Mouse (Mus musculus) limb, embryonic 15.5 days (tissue): Measurements from ENCODE around the gene Fam57b. TPM values are rescaled to one million over a fixed set of nuclear protein-coding genes. Genes with fewer than 3 reads are reported as not detected.

Experiments
- ATAC-seq: fragments of 200-750 bp; cut with Nextera tagmentation; 2 replicates; pipeline ENCODE4 v1.8.0; 2017; ENCODE audit warnings: low read depth, moderate TSS enrichment; ENCODE audit not compliant: insufficient number of reproducible peaks, low FRiP score, low TSS enrichment
- H3K27ac ChIP-seq: fragments of 300-500 bp; sonication (generic); 2 replicates; pipeline ENCODE4 v1.5.1; 2015; ENCODE audit warnings: moderate library complexity, mild to moderate bottlenecking, inconsistent platforms
- H3K27me3 ChIP-seq: fragments of 300-500 bp; sonication (generic); 2 replicates; pipeline ENCODE4 v1.6.1; 2015; ENCODE audit warnings: inconsistent platforms
- H3K36me3 ChIP-seq: fragments of 300-500 bp; sonication (generic); 2 replicates; pipeline ENCODE4 v1.6.1; 2015; ENCODE audit warnings: inconsistent platforms
- H3K4me1 ChIP-seq: fragments of 300-500 bp; sonication (generic); 2 replicates; pipeline ENCODE4 v1.6.1; 2015; ENCODE audit warnings: inconsistent platforms
- H3K4me2 ChIP-seq: fragments of 300-500 bp; sonication (generic); 2 replicates; pipeline ENCODE4 v1.6.1; 2015; ENCODE audit warnings: mild to moderate bottlenecking, inconsistent platforms
- H3K4me3 ChIP-seq: fragments of 300-500 bp; sonication (generic); 2 replicates; pipeline ENCODE4 v1.5.1; 2015; ENCODE audit warnings: mild to moderate bottlenecking, inconsistent platforms
- H3K9ac ChIP-seq: fragments of 300-500 bp; sonication (generic); 2 replicates; pipeline ENCODE4 v1.6.1; 2015; ENCODE audit warnings: inconsistent platforms
- H3K9me3 ChIP-seq: fragments of 300-500 bp; sonication (generic); 2 replicates; pipeline ENCODE4 v1.6.1; 2016; ENCODE audit warnings: inconsistent platforms
- WGBS: fragments of 180-500 bp; shearing (Covaris S2); methylation state at CpG from one replicate; pipeline ENCODE4 v1.1.7; 2015; 5-methylcytosine and 5-hydroxymethylcytosine counted together
- polyA plus RNA-seq: library from polyadenylated mRNA; unstranded; fragments of >200 nt; fragmentation: Nextera tagmentation; extraction: Ambion mirVana; gene quantifications from 2 replicates; pipeline ENCODE4 v1.2.1, GENCODE M21; 2015

Gene Fam57b
- polyA plus RNA-seq: 0.22 and 0.56 TPM in 2 replicates

GRCm38 (mm10) chr7:126797411-126798126 is at the start of gene Fam57b:
Fam57b (plus strand) TSS chr7:126797668.
- Histone ChIP-seq H3K27ac (peak within 1 kb of the TSS; percentile 95), H3K9me3 (no peaks in the 10 kb centered on the region), H3K36me3 (peaks cover 38% of the 10 kb centered on the region), H3K4me2 (peak within 1 kb of the TSS; percentile 62), H3K4me1 (peaks cover 45% of the 10 kb centered on the region), H3K9ac (peak within 1 kb of the TSS; percentile 87), H3K27me3 (no peaks in the 10 kb centered on the region), H3K4me3 (peak within 1 kb of the TSS; percentile 83)
- ATAC-seq: no peak
- WGBS: 27% methylated on average over 21 of the region's 21 CpGs

- no peak overlapping the region for H3K27ac ChIP-seq
- no peak for ATAC-seq
Measured at GRCm38 (mm10) chr7:126748824-126749223, 48.6 kb upstream of the Fam57b start.

GRCm38 (mm10) chr7:126749582-126750343 is 47.7 kb upstream of the Fam57b start:
- Histone ChIP-seq H3K4me1 (0 out of 2 replicates have a peak, but pooled peaks cover 8% of the 10 kb centered on the region), H3K4me2 (no peak overlapping the region), H3K36me3 (no peaks in the 10 kb centered on the region), H3K4me3 (no peak overlapping the region), H3K27ac (no peak overlapping the region), H3K9me3 (no peaks in the 10 kb centered on the region), H3K27me3 (no peaks in the 10 kb centered on the region), H3K9ac (no peak overlapping the region)
- ATAC-seq: no peak
- WGBS: 93% methylated on average over 17 of the region's 17 CpGs

More at GRCm38 (mm10) chr7:126748824-126749223, 48.6 kb upstream of the Fam57b start:
- Histone ChIP-seq H3K27me3 (no peaks in the 10 kb centered on the region), H3K4me3 (no peak overlapping the region), H3K9ac (no peak overlapping the region), H3K4me2 (no peak overlapping the region), H3K36me3 (no peaks in the 10 kb centered on the region), H3K4me1 (0 out of 2 replicates have a peak, but pooled peaks cover 8% of the 10 kb centered on the region), H3K9me3 (no peaks in the 10 kb centered on the region)
- 69% methylated on average over 7 of the region's 7 CpGs for WGBS

GRCm38 (mm10) chr7:126754866-126755265 is 42.6 kb upstream of the Fam57b start:
- no peaks in the 10 kb centered on the region for H3K9me3 ChIP-seq
- H3K36me3 ChIP-seq: no peaks in the 10 kb centered on the region
- ATAC-seq: peak; percentile 52
- H3K4me3 ChIP-seq: no peak overlapping the region
- H3K9ac ChIP-seq: no peak overlapping the region
- H3K27ac ChIP-seq: peak overlapping the region; percentile 65
- peak overlapping the region; percentile 7; the same call in 1 of the 2 replicates for H3K4me2 ChIP-seq
- H3K4me1 ChIP-seq: peaks cover 6% of the 10 kb centered on the region
- H3K27me3 ChIP-seq: no peaks in the 10 kb centered on the region
- under 1% methylated on average over 9 of the region's 9 CpGs for WGBS

DNA sequence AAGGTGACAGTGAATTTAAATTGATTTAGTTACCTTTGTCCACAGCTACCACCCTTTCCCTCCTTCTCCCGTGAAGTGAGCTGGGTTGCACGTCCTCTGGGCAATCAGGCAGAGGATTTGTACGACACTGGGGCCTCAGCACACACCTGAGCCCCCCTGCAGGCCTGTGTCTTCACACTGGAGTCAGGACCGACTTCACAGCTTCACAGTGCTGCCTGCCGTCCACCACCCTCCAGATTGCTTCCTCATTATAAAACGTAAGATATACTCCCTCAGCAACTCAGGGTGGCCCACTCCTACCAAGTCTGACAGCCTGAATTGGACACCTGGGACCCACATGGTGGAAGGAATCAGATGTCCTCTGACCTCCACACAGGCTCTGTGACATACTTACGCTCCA is 38.9 kb upstream of the Fam57b start:
- Histone ChIP-seq H3K36me3 (peaks cover 8% of the 10 kb centered on the region), H3K27me3 (no peaks in the 10 kb centered on the region), H3K4me3 (no peak overlapping the region), H3K9ac (no peak overlapping the region), H3K9me3 (no peaks in the 10 kb centered on the region), H3K27ac (no peak overlapping the region), H3K4me2 (no peak overlapping the region), H3K4me1 (peaks cover 40% of the 10 kb centered on the region)
- ATAC-seq: no peak
- 60% methylated on average over 7 of the region's 7 CpGs for WGBS

DNA sequence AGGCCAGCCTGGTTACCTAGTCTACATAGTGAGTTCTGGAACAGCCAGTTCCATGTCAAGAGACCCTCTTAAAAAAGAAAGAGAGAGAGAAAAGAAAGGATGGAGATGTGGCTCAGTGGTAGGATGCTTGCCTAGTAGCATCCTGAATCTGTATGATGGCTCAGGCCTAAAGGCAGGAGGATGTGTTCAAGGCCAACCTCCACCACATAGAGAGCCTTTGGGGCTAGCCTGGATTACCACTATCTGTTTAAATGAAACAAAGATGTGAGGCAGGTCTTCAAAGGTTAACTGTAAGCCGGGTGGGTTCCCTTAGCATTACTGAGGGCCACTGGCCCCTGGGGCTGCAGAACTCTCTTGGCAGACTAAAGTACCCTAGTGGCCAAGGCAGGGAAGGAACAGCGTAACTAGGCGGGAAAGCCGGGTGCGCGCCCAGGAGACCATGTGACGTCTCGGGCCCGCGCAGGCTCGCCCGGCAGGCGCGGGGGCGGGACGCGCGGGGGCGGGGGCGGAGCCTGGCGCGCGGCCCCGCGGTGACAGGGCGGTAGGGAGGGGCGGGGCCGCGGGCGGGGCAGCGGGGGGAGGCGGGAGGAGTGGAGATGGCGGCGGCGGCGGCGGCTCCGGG is 38.3 kb upstream of the Fam57b start, which contains the start of gene Mapk3:
Mapk3 (plus strand) TSS at position 552 of the 622 bp plus-strand sequence.
- Histone ChIP-seq H3K36me3 (peaks cover 14% of the 10 kb centered on the region), H3K27ac (peak within 1 kb of the TSS; percentile 89), H3K4me1 (peaks cover 40% of the 10 kb centered on the region), H3K27me3 (no peaks in the 10 kb centered on the region), H3K4me2 (peak within 1 kb of the TSS; percentile 90), H3K9me3 (no peaks in the 10 kb centered on the region), H3K4me3 (peak within 1 kb of the TSS; percentile 78), H3K9ac (peak within 1 kb of the TSS; percentile 78)
- ATAC-seq: peak; percentile 49
- under 1% methylated on average over 34 of the region's 38 CpGs for WGBS

- Histone ChIP-seq H3K9ac (peak overlapping the region; percentile 78), H3K4me1 (peaks cover 40% of the 10 kb centered on the region), H3K27ac (peak overlapping the region; percentile 89), H3K9me3 (no peaks in the 10 kb centered on the region), H3K4me2 (peak overlapping the region; percentile 90), H3K36me3 (peaks cover 20% of the 10 kb centered on the region), H3K27me3 (no peaks in the 10 kb centered on the region), H3K4me3 (peak overlapping the region; percentile 78)
- no peak; the same call in none of the 2 replicates for ATAC-seq
- under 1% methylated on average over 23 of the region's 24 CpGs for WGBS
Measured at GRCm38 (mm10) chr7:126759672-126760390, 37.6 kb upstream of the Fam57b start.

- H3K4me1 ChIP-seq: peaks cover 36% of the 10 kb centered on the region
- no peak; the same call in 1 of the 2 replicates for ATAC-seq
- H3K27ac ChIP-seq: peak overlapping the region; percentile 89
- H3K9me3 ChIP-seq: no peaks in the 10 kb centered on the region
- peak overlapping the region; percentile 90 for H3K4me2 ChIP-seq
- WGBS: 22% methylated on average over 3 of the region's 3 CpGs
- H3K27me3 ChIP-seq: no peaks in the 10 kb centered on the region
- H3K4me3 ChIP-seq: peak overlapping the region; percentile 78
- H3K9ac ChIP-seq: peak overlapping the region; percentile 78
- peaks cover 26% of the 10 kb centered on the region for H3K36me3 ChIP-seq
Measured at GRCm38 (mm10) chr7:126760391-126760802, 37.1 kb upstream of the Fam57b start.

DNA sequence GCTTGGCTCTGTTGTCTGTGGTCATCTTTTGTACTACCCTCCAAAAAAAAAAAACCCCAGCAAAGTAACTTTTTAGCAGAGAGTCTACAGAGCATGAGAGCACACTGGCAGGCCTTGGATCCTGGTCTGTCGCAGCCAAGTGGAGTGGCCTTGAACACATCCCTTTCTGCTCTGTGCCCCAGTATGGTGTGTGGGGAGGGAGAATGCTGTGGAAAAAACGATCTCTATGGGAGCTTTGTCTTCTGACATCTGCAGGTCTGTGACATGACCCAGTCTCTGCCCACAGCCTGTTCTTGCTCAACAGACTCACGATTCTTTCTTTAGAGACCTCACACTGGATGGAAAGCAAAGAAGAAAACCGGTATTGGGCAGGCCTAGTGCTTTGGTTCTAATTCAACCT is 36.5 kb upstream of the Fam57b start:
- H3K4me2 ChIP-seq: peak overlapping the region; percentile 90
- H3K9ac ChIP-seq: no peak overlapping the region
- WGBS: 65% methylated on average over 4 of the region's 4 CpGs
- H3K4me3 ChIP-seq: peak overlapping the region; percentile 78
- H3K27me3 ChIP-seq: no peaks in the 10 kb centered on the region
- H3K4me1 ChIP-seq: peaks cover 36% of the 10 kb centered on the region
- H3K9me3 ChIP-seq: no peaks in the 10 kb centered on the region
- H3K27ac ChIP-seq: peak overlapping the region; percentile 89
- H3K36me3 ChIP-seq: peaks cover 30% of the 10 kb centered on the region
- ATAC-seq: no peak

- ATAC-seq: no peak
- no peak overlapping the region for H3K9ac ChIP-seq
- 0 out of 2 replicates have a peak overlapping the region, but pooled peaks have one; percentile 90 for H3K4me2 ChIP-seq
- peaks cover 37% of the 10 kb centered on the region for H3K36me3 ChIP-seq
- no peak overlapping the region for H3K4me3 ChIP-seq
- 71% methylated on average over 6 of the region's 6 CpGs for WGBS
- peaks cover 36% of the 10 kb centered on the region for H3K4me1 ChIP-seq
- H3K27ac ChIP-seq: peak overlapping the region; percentile 89; the same call in 1 of the 2 replicates
- H3K27me3 ChIP-seq: no peaks in the 10 kb centered on the region
- H3K9me3 ChIP-seq: no peaks in the 10 kb centered on the region
Measured at GRCm38 (mm10) chr7:126761529-126762067, 35.9 kb upstream of the Fam57b start.
